In the genomic region with DNA sequence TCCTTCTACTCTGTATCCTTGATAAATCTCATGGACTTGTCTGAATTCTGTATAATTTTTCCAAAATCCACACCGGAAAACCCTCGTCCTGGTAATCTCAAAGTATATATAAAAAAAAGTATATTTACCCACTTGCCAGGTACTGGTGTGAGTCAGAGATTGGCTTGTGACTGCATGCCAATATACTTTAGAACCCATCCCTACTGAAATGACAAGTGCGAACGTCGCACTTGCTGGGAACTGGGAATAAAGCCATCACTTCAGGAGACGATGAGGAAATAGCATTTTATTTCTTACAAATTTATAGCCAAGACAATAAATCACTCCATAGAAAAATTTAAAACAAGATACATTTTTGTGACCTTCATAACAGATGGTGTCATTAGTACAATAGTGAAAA, we compare ENCODE assay signal across 17 mouse cellular contexts.
DNase-seq lines count a peak whose midpoint lies in the region; ATAC-seq lines count a peak whose summit lies in the region.
"Had no signal": no experiment of that assay in that cellular context is flagged by ENCODE, and none has a peak within 500 bp of the region (broad histone marks: within the 10 kb centered on the region; RNA-seq: fewer than 3 reads in every experiment).

No protein-coding gene starts in this region.

- no peak for ATAC-seq in cerebellum, adult (ENCODE audit: insufficient number of reproducible peaks, low FRiP score, low TSS enrichment)
- ATAC-seq: CD4-positive, CD25-positive, alpha-beta regulatory T cell, adult 4 months; forebrain, embryonic 13.5 days; hindbrain, postnatal 0 days had no signal

- DNase-seq in cerebellum, postnatal 10 days = peak; percentile 33 to 42
- peak; percentile 6 for DNase-seq in 3T3-L1 (ENCODE audit: low read depth, low spot score)
- DNase-seq in brain, adult 2 months (ENCODE audit: low read depth, low spot score) = peak; percentile 61
- DNase-seq in mesoderm, embryonic 11.5 days (ENCODE audit: low read depth, low spot score) = peak; percentile 12
- DNase-seq in right cerebral cortex, adult 18-20 months = no peak
- DNase-seq: adrenal gland, adult 8-10 months; adrenal gland, postnatal 36 days; B cell, adult 2 months; gastrocnemius, adult 2 months; gastrocnemius, postnatal 25 days; heart, adult 18-20 months; heart, postnatal 10 days; kidney, adult 11 months had no signal
